Mouse (Mus musculus) testis, adult 2 months (tissue): ENCODE measurements around the gene Bcl3.

Source experiments
- CTCF ChIP-seq: fragments of 200-500 bp; IDR thresholded peaks from 2 replicates; pipeline ENCODE4 v1.5.1; 2012; ENCODE audit warnings: low read depth, mild to moderate bottlenecking, inconsistent platforms, low read length, moderate library complexity; ENCODE audit not compliant: control insufficient read depth, insufficient read depth, insufficient replicate concordance
- POLR2A ChIP-seq: fragments of 200-500 bp; IDR thresholded peaks from 2 replicates; pipeline ENCODE4 v1.6.1; 2012; ENCODE audit warnings: low read depth, mild to moderate bottlenecking, inconsistent platforms, low read length, moderate library complexity; ENCODE audit not compliant: control insufficient read depth

DNA sequence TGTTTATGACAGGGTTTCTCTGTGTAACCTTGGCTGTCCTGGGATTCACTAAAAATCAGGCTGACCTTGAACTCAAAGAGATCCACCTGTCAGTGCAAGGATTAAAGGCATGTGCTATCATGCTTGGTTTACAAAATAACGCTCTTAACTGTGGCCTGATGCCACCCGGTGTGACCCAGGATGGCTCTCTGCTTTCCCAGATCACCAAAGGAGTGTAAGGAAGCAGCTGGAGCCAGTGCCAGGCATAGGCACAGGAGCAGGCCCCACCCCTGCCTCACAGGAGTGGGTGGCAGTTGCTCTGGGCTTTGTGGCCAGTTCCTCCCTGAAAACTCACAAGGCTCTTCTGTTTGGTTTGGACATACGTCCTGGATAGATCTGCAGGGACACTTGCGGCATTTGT lies 17.8 kb upstream of the Bcl3 start:
- TF ChIP-seq CTCF (no peak), POLR2A (no peak)
